Mouse (Mus musculus) gastrocnemius, adult 8-10 months (tissue): ENCODE measurements at regions not wholly inside any gene's neighbourhood (a gene's known extent, or its start where the extent isn't known, plus 50 kb on each side); places are given as distances from the start of the nearest gene placed in this dataset.

Source experiments
- DNase-seq, 2 experiments: peaks; one replicate each; pipeline ENCODE4 v3.0.0; 2022; ENCODE audit warnings: low spot score in 2 of 2

GRCm38 (mm10) chr13:60123964-60124363 is 53.2 kb downstream of the Gas1 start:
- DNase-seq: no peak

GRCm38 (mm10) chr13:60123174-60123587 is 54.0 kb downstream of the Gas1 start:
- no peak for DNase-seq

- no peak for DNase-seq
Measured at GRCm38 (mm10) chr13:60122341-60123173, 54.6 kb downstream of the Gas1 start.

- no peak for DNase-seq
Measured at GRCm38 (mm10) chr13:60111465-60111864, 65.7 kb downstream of the Gas1 start.

GRCm38 (mm10) chr13:60110079-60110846 is 66.9 kb downstream of the Gas1 start:
- peak; percentile 40 to 50 for DNase-seq

- DNase-seq: no peak
Measured at GRCm38 (mm10) chr13:60105286-60105685, 71.9 kb downstream of the Gas1 start.

GRCm38 (mm10) chr13:60101651-60102050 is 75.5 kb downstream of the Gas1 start:
- DNase-seq: no peak

- DNase-seq: no peak
Measured at GRCm38 (mm10) chr13:60100130-60101112, 76.7 kb downstream of the Gas1 start.

- DNase-seq: no peak
Measured at GRCm38 (mm10) chr13:60099469-60100129, 77.6 kb downstream of the Gas1 start.

GRCm38 (mm10) chr13:60098394-60098793 is 78.8 kb downstream of the Gas1 start:
- no peak for DNase-seq

GRCm38 (mm10) chr13:60097776-60098175 is 79.4 kb downstream of the Gas1 start:
- DNase-seq: no peak

GRCm38 (mm10) chr13:60086657-60087056 is 90.5 kb downstream of the Gas1 start:
- peak; percentile 25 to 48 for DNase-seq

- peak in 1 of 2 experiments; percentile 17 for DNase-seq
Measured at GRCm38 (mm10) chr13:60084975-60085374, 92.2 kb downstream of the Gas1 start.

- no peak for DNase-seq
Measured at GRCm38 (mm10) chr13:60084290-60084689, 92.9 kb downstream of the Gas1 start.

GRCm38 (mm10) chr13:60080113-60080512 is 97.1 kb downstream of the Gas1 start:
- DNase-seq: no peak

GRCm38 (mm10) chr13:60078331-60079050 is 98.7 kb downstream of the Gas1 start:
- DNase-seq: peak; percentile 12 to 30

- DNase-seq: no peak
Measured at GRCm38 (mm10) chr13:60076147-60076800, 100.9 kb downstream of the Gas1 start.

- peak; percentile 57 to 73 for DNase-seq
Measured at GRCm38 (mm10) chr13:60071595-60071994, 105.6 kb downstream of the Gas1 start.

- peak in 1 of 2 experiments; percentile 21 for DNase-seq
Measured at GRCm38 (mm10) chr13:60069196-60069595, 108.0 kb downstream of the Gas1 start.
